Mouse (Mus musculus) erythroblast, adult 5-6 weeks (primary cell): ENCODE data around the gene Nectin2. TPM values are rescaled to one million over a fixed set of nuclear protein-coding genes. Genes with fewer than 3 reads are reported as not detected.

Experiments used
- ATAC-seq: replicated peaks from 2 replicates; pipeline ENCODE4 v1.8.0; 2016; ENCODE audit warnings: moderate number of reproducible peaks, mild to moderate bottlenecking, moderate TSS enrichment, inconsistent platforms; ENCODE audit not compliant: poor library complexity, low FRiP score, severe bottlenecking
- total RNA-seq, 2 experiments: library from RNA; stranded (forward) in 1 of 2; stranded (reverse) in 1 of 2; fragments of 150-400 nt in 1 of 2; fragments of 200-764, 138-1000 nt in 1 of 2; gene quantifications; 2 replicates each; pipeline versions ENCODE4 v1.2.3 to v1.2.4; 2015 to 2017; ENCODE audit warnings: low replicate concordance in 2 of 2

The Nectin2 gene
- total RNA-seq, 2 experiments from 2014 or later, result 1.0 TPM; not detected in 1

GRCm38 (mm10) chr7:19770375-19770754, 20.1 kb upstream of the Nectin2 start:
- no peak for ATAC-seq

GRCm38 (mm10) chr7:19769434-19770374, 19.4 kb upstream of the Nectin2 start:
- no peak for ATAC-seq

GRCm38 (mm10) chr7:19769001-19769400, 18.7 kb upstream of the Nectin2 start:
- ATAC-seq, result no peak

- no peak for ATAC-seq
These were observed 18.0 kb upstream of the Nectin2 start for GRCm38 (mm10) chr7:19768251-19768650.

- ATAC-seq, result no peak; the same call in 1 of the 2 replicates
These were observed 14.3 kb upstream of the Nectin2 start for GRCm38 (mm10) chr7:19764581-19764980.

- ATAC-seq, result no peak
These were observed 13.7 kb upstream of the Nectin2 start for GRCm38 (mm10) chr7:19763829-19764477.

- ATAC-seq, result no peak
These were observed 12.0 kb upstream of the Nectin2 start for GRCm38 (mm10) chr7:19762283-19762682.

- ATAC-seq, result no peak
These were observed 9.7 kb upstream of the Nectin2 start for GRCm38 (mm10) chr7:19760021-19760420.

GRCm38 (mm10) chr7:19758623-19759022, 8.3 kb upstream of the Nectin2 start:
- no peak for ATAC-seq

- ATAC-seq, result no peak
These were observed 5.8 kb upstream of the Nectin2 start for GRCm38 (mm10) chr7:19755851-19756786.

GRCm38 (mm10) chr7:19755008-19755407, 4.7 kb upstream of the Nectin2 start:
- ATAC-seq, result no peak

- no peak for ATAC-seq
These were observed 3.8 kb upstream of the Nectin2 start for GRCm38 (mm10) chr7:19754065-19754464.

- ATAC-seq, result no peak
These were observed 3.3 kb upstream of the Nectin2 start for GRCm38 (mm10) chr7:19753587-19753986.

- no peak for ATAC-seq
These were observed 2.4 kb upstream of the Nectin2 start for GRCm38 (mm10) chr7:19752652-19753051.

- ATAC-seq, result no peak
These were observed 744 bp upstream of the Nectin2 start for GRCm38 (mm10) chr7:19751070-19751383.

GRCm38 (mm10) chr7:19749389-19750216, 680 bp downstream of the Nectin2 start:
- ATAC-seq, result peak; percentile 79

GRCm38 (mm10) chr7:19748219-19749195, 1.8 kb downstream of the Nectin2 start:
- ATAC-seq, result no peak
